Mouse (Mus musculus): ENCODE results near the gene Trarg1.
A peak's percentile ranks its signal among the peaks of the same experiment; 100 is the strongest.
"Not testable (repeated sequence)": the region's sequence is repeated elsewhere in the genome, so short reads cannot be mapped to it uniquely, and the experiment has no call there.

Gene Trarg1

GRCm38 (mm10) chr11:76679508-76679907, at the start of gene Trarg1:
Trarg1 (plus strand) TSS chr11:76679808.
- not testable (repeated sequence) for DNase-seq

- no peak for DNase-seq
Observed at GRCm38 (mm10) chr11:76630023-76630422, 49.6 kb upstream of the Trarg1 start.

- no peak for DNase-seq
Observed at GRCm38 (mm10) chr11:76630487-76630886, 49.1 kb upstream of the Trarg1 start.

- DNase-seq: no peak
Observed at GRCm38 (mm10) chr11:76639269-76639985, 40.2 kb upstream of the Trarg1 start.

- DNase-seq: no peak
Observed at GRCm38 (mm10) chr11:76640231-76640630, 39.4 kb upstream of the Trarg1 start.

- DNase-seq: no peak
Observed at GRCm38 (mm10) chr11:76644257-76644656, 35.4 kb upstream of the Trarg1 start.

- no peak for DNase-seq
Observed at GRCm38 (mm10) chr11:76645036-76645435, 34.6 kb upstream of the Trarg1 start.

GRCm38 (mm10) chr11:76645955-76646354, 33.7 kb upstream of the Trarg1 start:
- peak; percentile 86 for DNase-seq

GRCm38 (mm10) chr11:76647062-76647461, 32.5 kb upstream of the Trarg1 start:
- DNase-seq: no peak

GRCm38 (mm10) chr11:76647500-76647899, 32.1 kb upstream of the Trarg1 start:
- peak; percentile 73 for DNase-seq

GRCm38 (mm10) chr11:76650862-76651560, 28.6 kb upstream of the Trarg1 start:
- no peak for DNase-seq

- no peak for DNase-seq
Observed at GRCm38 (mm10) chr11:76652838-76653334, 26.7 kb upstream of the Trarg1 start.

- DNase-seq: peak; percentile 27
Observed at GRCm38 (mm10) chr11:76655106-76655505, 24.5 kb upstream of the Trarg1 start.

GRCm38 (mm10) chr11:76657450-76657970, 22.1 kb upstream of the Trarg1 start:
- no peak for DNase-seq

GRCm38 (mm10) chr11:76659138-76659930, 20.3 kb upstream of the Trarg1 start:
- DNase-seq: no peak

GRCm38 (mm10) chr11:76661790-76662468, 17.7 kb upstream of the Trarg1 start:
- no peak for DNase-seq

GRCm38 (mm10) chr11:76666002-76666649, 13.5 kb upstream of the Trarg1 start:
- no peak for DNase-seq

GRCm38 (mm10) chr11:76667807-76668206, 11.8 kb upstream of the Trarg1 start:
- DNase-seq: no peak

GRCm38 (mm10) chr11:76671871-76672475, 7.6 kb upstream of the Trarg1 start, which contains the start of gene Bhlha9:
Bhlha9 (plus strand) TSS chr11:76672470.
- no peak for DNase-seq

GRCm38 (mm10) chr11:76672561-76673384, 6.8 kb upstream of the Trarg1 start:
- no peak for DNase-seq

All from thymus, postnatal 25 days (tissue).